10 mouse cellular contexts compared by ENCODE assay signal in the genomic region with DNA sequence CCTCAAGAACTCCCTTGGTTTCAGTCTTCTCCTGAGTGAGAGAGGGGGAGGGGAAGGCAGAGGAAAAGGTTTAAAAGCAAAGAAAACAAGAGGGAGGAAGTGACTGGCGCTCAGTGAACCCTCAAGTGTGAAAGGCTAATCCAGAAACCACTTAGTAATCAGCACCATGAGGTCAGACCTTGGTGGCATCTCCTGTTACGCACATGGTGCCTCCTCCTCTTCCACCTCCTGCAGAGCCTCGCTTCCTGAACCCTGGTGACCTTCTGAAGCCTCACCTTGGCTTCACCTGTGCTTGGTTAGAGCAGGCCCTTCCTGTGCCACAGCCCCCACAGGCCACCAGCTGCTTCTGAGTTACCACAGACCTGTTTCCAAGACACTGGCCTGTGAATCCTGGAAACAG. TPM values are rescaled to one million over a fixed set of nuclear protein-coding genes. Genes with fewer than 3 reads are reported as not detected.
A peak's percentile ranks its signal among the peaks of the same experiment; 100 is the strongest.
DNase-seq lines count a peak whose midpoint lies in the region; ATAC-seq and TF ChIP-seq lines count a peak whose summit lies in the region.
"Had no signal": no experiment of that assay in that cellular context is flagged by ENCODE, and none has a peak within 500 bp of the region (broad histone marks: within the 10 kb centered on the region; RNA-seq: fewer than 3 reads in every experiment).

No protein-coding gene starts in this region.

- intact Hi-C loops in left cerebral cortex, postnatal 14 days (cut with DNase I) = no loop called here

- no peak overlapping the region for H3K4me2 ChIP-seq in intestine, postnatal 0 days (replicated peaks; ENCODE audit: low read depth)
- H3K4me2 ChIP-seq in intestine, embryonic 15.5 days (replicated peaks) = no peak overlapping the region
- H3K4me2 ChIP-seq in kidney, embryonic 14.5 days (replicated peaks; ENCODE audit: low read depth, low read length) = no peak overlapping the region
- no peak overlapping the region for H3K4me2 ChIP-seq in midbrain, embryonic 15.5 days
- H3K4me2 ChIP-seq: embryonic facial prominence, embryonic 13.5 days; limb, embryonic 15.5 days; midbrain, embryonic 12.5 days had no signal

- no peak overlapping the region for H3K9ac ChIP-seq in intestine, postnatal 0 days (ENCODE audit: low read depth, low read length)
- no peak overlapping the region for H3K9ac ChIP-seq in intestine, embryonic 15.5 days
- no peak overlapping the region for H3K9ac ChIP-seq in kidney, embryonic 14.5 days (ENCODE audit: low read depth, low read length)
- H3K9ac ChIP-seq in midbrain, embryonic 15.5 days = no peak overlapping the region
- H3K9ac ChIP-seq: embryonic facial prominence, embryonic 13.5 days; limb, embryonic 15.5 days; midbrain, embryonic 12.5 days had no signal

- ATAC-seq in intestine, postnatal 0 days = 0 out of 2 replicates have a peak, but pooled peaks have one; percentile 36
- ATAC-seq in intestine, embryonic 15.5 days = no peak
- peak; percentile 72 for ATAC-seq in kidney, embryonic 14.5 days (ENCODE audit: low FRiP score, low TSS enrichment)
- ATAC-seq in midbrain, embryonic 15.5 days (replicated peaks) = no peak

- 61% methylated on average over 3 of the region's 3 CpGs for WGBS in intestine, postnatal 0 days
- 72% methylated on average over 3 of the region's 3 CpGs for WGBS in intestine, embryonic 15.5 days
- WGBS in kidney, embryonic 14.5 days = 32% methylated on average over 3 of the region's 3 CpGs
- 58% methylated on average over 3 of the region's 3 CpGs for WGBS in midbrain, embryonic 15.5 days

- no peaks in the 10 kb centered on the region for H3K9me3 ChIP-seq in intestine, postnatal 0 days (ENCODE audit: control insufficient read depth)
- no peaks in the 10 kb centered on the region for H3K9me3 ChIP-seq in intestine, embryonic 15.5 days
- H3K9me3 ChIP-seq in kidney, embryonic 14.5 days (ENCODE audit: control insufficient read depth, low read length) = no peaks in the 10 kb centered on the region
- H3K9me3 ChIP-seq in midbrain, embryonic 15.5 days = no peaks in the 10 kb centered on the region
- H3K9me3 ChIP-seq: embryonic facial prominence, embryonic 13.5 days; limb, embryonic 15.5 days; midbrain, embryonic 12.5 days had no signal

- TF ChIP-seq CTCF in intestine, postnatal 0 days (IDR thresholded peaks at IDR 0.05; ENCODE audit: low read depth) = no peak

- no peak overlapping the region for H3K27ac ChIP-seq in intestine, postnatal 0 days (ENCODE audit: low read depth, low read length)
- H3K27ac ChIP-seq in intestine, embryonic 15.5 days = no peak overlapping the region
- peak overlapping the region; percentile 67 for H3K27ac ChIP-seq in kidney, embryonic 14.5 days (ENCODE audit: low read depth, low read length)
- no peak overlapping the region for H3K27ac ChIP-seq in midbrain, embryonic 15.5 days
- H3K27ac ChIP-seq: embryonic facial prominence, embryonic 13.5 days; limb, embryonic 15.5 days; midbrain, embryonic 12.5 days had no signal

- H3K4me1 ChIP-seq in intestine, postnatal 0 days (replicated peaks; ENCODE audit: control insufficient read depth, insufficient read depth, low read length) = peaks cover 6% of the 10 kb centered on the region; the same call in 1 of the 2 replicates
- peaks cover 9% of the 10 kb centered on the region for H3K4me1 ChIP-seq in intestine, embryonic 15.5 days (replicated peaks)
- H3K4me1 ChIP-seq in kidney, embryonic 14.5 days (ENCODE audit: control insufficient read depth, insufficient read depth, low read length) = peaks cover 22% of the 10 kb centered on the region; the same call in 1 of the 2 replicates
- no peaks in the 10 kb centered on the region for H3K4me1 ChIP-seq in midbrain, embryonic 15.5 days
- H3K4me1 ChIP-seq: embryonic facial prominence, embryonic 13.5 days; limb, embryonic 15.5 days; midbrain, embryonic 12.5 days had no signal

- H3K27me3 ChIP-seq in intestine, postnatal 0 days (replicated peaks; ENCODE audit: control insufficient read depth, insufficient read depth, low read length) = no peaks in the 10 kb centered on the region
- no peaks in the 10 kb centered on the region for H3K27me3 ChIP-seq in intestine, embryonic 15.5 days (replicated peaks)
- no peaks in the 10 kb centered on the region for H3K27me3 ChIP-seq in kidney, embryonic 14.5 days (ENCODE audit: control insufficient read depth, insufficient read depth, low read length)
- no peaks in the 10 kb centered on the region for H3K27me3 ChIP-seq in midbrain, embryonic 15.5 days (replicated peaks)
- H3K27me3 ChIP-seq: embryonic facial prominence, embryonic 13.5 days; limb, embryonic 15.5 days; midbrain, embryonic 12.5 days had no signal

- no peaks in the 10 kb centered on the region for H3K36me3 ChIP-seq in intestine, postnatal 0 days (ENCODE audit: control insufficient read depth, insufficient read depth)
- H3K36me3 ChIP-seq in intestine, embryonic 15.5 days = no peaks in the 10 kb centered on the region
- H3K36me3 ChIP-seq in kidney, embryonic 14.5 days (ENCODE audit: control insufficient read depth, insufficient read depth, low read length) = no peaks in the 10 kb centered on the region
- no peaks in the 10 kb centered on the region for H3K36me3 ChIP-seq in midbrain, embryonic 15.5 days (replicated peaks)
- H3K36me3 ChIP-seq: embryonic facial prominence, embryonic 13.5 days; limb, embryonic 15.5 days; midbrain, embryonic 12.5 days had no signal

- no peak overlapping the region for H3K4me3 ChIP-seq in intestine, postnatal 0 days (ENCODE audit: low read depth, low read length)
- no peak overlapping the region for H3K4me3 ChIP-seq in intestine, embryonic 15.5 days (replicated peaks)
- H3K4me3 ChIP-seq in kidney, embryonic 14.5 days (ENCODE audit: low read length) = no peak overlapping the region
- H3K4me3 ChIP-seq in midbrain, embryonic 15.5 days = no peak overlapping the region
- H3K4me3 ChIP-seq: embryonic facial prominence, embryonic 13.5 days; limb, embryonic 15.5 days; midbrain, embryonic 12.5 days had no signal

- DNase-seq in embryo, embryonic 9.5 days (ENCODE audit: extremely low spot score) = peak; percentile 28
- peak; percentile 19 for DNase-seq in mesoderm, embryonic 11.5 days (ENCODE audit: low read depth, low spot score)
- DNase-seq in left cerebral cortex, postnatal 14 days (ENCODE audit: low spot score in 2 of 2) = no peak

RNA-seq across cellular contexts. Expression of a gene that starts 2.2 kb away (rescaled TPM):
- polyA plus RNA-seq in intestine, postnatal 0 days (2015; fragmentation: Nextera tagmentation; extraction: Ambion mirVana) = 9.3 and 11.3 TPM in 2 replicates
- 4.8 and 5.4 TPM in 2 replicates for polyA plus RNA-seq in intestine, embryonic 15.5 days (2015; fragmentation: Nextera tagmentation; extraction: Ambion mirVana)
- 2.8 and 3.3 TPM in 2 replicates for polyA plus RNA-seq in kidney, embryonic 14.5 days (2014; fragmentation: Nextera tagmentation; extraction: Ambion mirVana)
- total RNA-seq in left cerebral cortex, postnatal 14 days (2021) = 1 to 10 TPM in 1 of 2 experiments, under 1 TPM in 1; 0.66 to 1.7 TPM
- 1.6 and 1.7 TPM in 2 replicates for polyA plus RNA-seq in midbrain, embryonic 15.5 days (2015; fragmentation: Nextera tagmentation; extraction: Ambion mirVana)

Comparison
In these comparisons a context has a peak if more than half of its experiments do, and no peak if none do; other contexts are left out.
1. ATAC-seq: peak in intestine, postnatal 0 days (single experiment) and kidney, embryonic 14.5 days (single experiment); none in intestine, embryonic 15.5 days (single experiment) and midbrain, embryonic 15.5 days (single experiment).
2. DNase-seq: peak in embryo, embryonic 9.5 days (single experiment) and mesoderm, embryonic 11.5 days (single experiment); none in left cerebral cortex, postnatal 14 days (0 of 2).